Mouse (Mus musculus) right cerebral cortex, adult 2 months (tissue): Measurements from ENCODE around the gene Wnt11.

Experiments
- DNase-seq, 2 experiments: peaks; one replicate each; pipeline ENCODE4 v3.0.0; 2021 to 2022; ENCODE audit warnings: low spot score in 2 of 2

Wnt11 gene

GRCm38 (mm10) chr7:98834711-98835321, at the start of gene Wnt11:
Gene Wnt11, plus strand, starts transcription at chr7:98835112.
- DNase-seq = peak in 1 of 2 experiments; percentile 11

DNA sequence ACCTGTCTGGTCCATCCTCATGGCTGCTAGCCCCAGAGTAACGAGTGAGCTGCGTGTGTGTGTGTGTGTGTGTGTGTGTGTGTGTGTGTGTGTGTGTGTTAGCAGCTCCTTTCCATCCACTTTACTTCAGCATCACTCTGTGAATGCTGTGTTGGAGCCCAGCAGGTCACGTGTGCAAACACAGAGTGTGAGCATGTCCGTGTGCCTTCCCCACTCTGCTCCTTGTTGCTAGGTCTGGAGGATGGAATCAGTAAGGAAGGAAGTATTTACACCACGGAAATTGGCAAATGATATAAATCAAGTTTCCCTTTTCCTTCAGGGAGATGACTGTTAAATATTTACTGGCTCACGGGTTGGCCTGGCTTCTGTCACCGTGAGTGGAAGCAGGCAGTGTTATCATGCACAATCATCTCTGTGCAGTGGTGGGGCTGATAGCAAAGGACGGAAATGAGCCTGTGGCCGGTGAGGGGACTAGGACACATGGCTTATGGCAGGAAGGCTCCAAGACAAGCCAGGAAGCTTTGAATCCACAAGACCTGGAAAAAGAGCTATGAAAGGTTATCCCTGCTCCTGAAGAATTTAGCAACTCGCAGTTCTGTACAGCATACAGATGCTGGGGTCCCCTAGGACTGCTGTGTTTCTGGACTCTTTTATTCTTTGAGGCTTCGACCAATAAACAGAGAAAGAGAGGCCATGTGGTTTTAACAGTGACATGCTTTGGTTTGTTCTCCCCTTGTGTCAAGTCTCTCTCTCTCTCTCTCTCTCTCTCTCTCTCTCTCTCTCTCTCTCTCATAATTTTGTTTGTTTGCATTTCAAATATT, 47.9 kb upstream of the Wnt11 start:
- DNase-seq = no peak

DNA sequence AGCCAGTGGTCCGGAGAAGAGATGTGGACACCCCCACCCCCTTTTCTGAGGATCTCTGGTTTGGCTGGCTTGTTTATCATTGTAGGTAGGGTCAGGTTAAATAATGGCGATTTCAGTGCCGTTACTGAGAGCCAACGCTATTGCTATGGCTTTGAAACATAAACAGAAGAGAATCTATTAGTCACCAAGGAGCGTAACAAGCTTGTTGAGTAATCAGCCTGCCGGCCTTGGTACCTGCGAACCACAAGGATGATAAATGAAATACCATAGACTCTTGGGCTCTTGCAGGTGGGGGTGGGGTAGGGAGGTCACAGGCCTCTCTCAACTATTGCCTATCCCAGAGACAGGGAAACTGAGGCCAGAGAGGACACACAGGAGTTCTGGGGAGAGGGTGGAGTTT, 46.2 kb upstream of the Wnt11 start:
- no peak for DNase-seq

GRCm38 (mm10) chr7:98789121-98789520, 45.8 kb upstream of the Wnt11 start:
- no peak for DNase-seq

GRCm38 (mm10) chr7:98791864-98792263, 43.0 kb upstream of the Wnt11 start:
- DNase-seq = no peak

DNA sequence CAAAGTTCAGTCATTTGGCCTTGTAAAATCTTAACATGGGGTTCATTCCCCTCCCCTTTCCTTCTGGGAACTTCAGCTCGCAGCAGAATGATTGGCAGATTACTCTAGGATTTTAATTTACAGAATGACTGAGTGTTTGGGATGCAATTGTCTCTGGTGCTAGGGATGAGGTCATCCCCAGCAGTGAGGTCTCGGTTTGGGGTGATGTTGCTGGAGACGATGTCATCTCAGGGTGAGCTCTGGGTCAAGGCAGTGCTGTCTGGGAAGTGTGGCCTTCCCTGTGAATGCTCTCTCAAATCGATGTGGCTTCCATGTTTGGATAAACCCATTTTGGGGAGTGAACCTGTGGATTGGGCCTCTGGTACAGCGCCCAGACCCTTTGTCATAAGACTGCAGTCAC, 41.1 kb upstream of the Wnt11 start:
- no peak for DNase-seq

- no peak for DNase-seq
Observed at GRCm38 (mm10) chr7:98794444-98794843, 40.5 kb upstream of the Wnt11 start.

DNA sequence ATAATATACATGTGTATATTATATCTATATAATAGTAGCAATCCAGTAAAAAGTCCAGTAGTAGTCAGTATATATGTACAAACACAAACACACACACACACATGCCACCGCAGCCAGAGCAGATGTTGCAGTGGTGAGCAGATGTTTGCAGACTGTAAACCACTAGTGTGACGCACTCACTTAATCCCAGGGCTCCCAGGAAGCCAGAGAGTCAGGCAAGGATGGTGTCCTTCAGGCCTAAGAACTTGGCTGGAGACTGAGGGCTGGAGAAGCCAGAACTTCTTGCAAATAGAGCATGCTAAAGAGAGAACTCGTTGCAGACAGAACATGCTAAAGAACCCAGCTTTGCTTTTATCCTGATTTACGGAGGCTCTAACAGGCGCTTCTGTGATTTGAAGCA, 39.3 kb upstream of the Wnt11 start:
- DNase-seq = no peak

GRCm38 (mm10) chr7:98797347-98798133, 37.4 kb upstream of the Wnt11 start:
- DNase-seq = no peak

- DNase-seq = no peak
Observed at GRCm38 (mm10) chr7:98798134-98798417, 36.8 kb upstream of the Wnt11 start.

DNA sequence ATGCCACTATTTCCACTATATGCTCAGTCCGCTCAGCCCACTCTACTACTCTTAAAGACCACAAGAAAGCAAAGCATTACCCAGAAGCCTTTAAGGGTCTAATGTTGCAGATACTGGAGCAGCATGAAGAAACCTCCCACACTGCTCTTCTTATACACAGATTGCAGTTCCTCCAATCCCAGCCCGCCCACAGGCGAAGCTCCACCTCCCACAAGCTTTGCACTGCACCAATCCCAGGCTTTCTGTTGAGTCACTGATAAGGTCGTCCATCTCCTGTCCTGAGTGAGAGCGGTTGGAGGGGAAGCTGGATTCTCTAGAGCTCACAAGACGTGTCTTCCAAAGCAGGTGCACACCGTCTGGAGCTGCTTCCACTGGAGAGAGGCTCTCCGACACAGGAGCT, 34.5 kb upstream of the Wnt11 start:
- DNase-seq = peak; percentile 11 to 33

GRCm38 (mm10) chr7:98801086-98801485, 33.8 kb upstream of the Wnt11 start:
- no peak for DNase-seq

DNA sequence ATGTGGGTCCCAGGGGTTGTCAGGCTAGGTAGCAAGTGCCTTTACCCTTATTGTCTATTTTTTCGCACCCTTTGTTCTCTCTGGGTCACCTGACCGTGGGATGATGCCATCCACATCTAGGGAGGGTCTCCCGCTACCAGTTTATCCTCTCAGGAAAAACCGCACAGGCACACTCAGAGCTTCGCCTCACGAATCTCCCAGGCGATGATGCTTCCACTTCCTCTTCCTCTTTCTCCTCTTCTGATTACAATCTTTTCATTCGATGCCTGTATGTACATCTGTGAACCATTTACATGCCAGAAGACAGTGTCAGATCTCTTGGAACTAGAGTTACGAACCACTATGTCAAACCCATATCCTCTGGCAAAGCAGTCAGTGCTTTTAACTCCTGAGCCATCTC, 31.7 kb upstream of the Wnt11 start:
- no peak for DNase-seq

- DNase-seq = no peak
Observed at GRCm38 (mm10) chr7:98804841-98805772, 29.8 kb upstream of the Wnt11 start.

DNA sequence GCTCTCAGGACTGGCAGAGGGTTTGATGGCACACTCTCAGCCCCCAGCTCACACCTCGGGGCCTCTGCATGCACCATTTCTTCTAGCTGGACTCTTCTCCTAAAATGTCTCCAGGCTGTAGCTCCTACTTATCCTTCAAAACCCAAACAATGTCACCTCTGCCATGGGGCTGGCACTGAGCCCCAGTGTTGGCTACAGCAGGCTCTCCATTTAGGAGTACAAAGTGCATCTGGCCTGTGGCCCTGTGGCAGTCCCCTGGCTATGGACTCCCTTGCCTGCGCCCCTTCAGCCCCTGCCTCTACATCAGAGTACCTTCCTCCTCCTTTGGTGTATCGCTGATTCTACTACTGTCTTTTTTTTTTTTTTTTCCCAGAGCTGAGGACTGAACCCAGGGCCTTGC, 28.0 kb upstream of the Wnt11 start:
- DNase-seq = no peak

DNA sequence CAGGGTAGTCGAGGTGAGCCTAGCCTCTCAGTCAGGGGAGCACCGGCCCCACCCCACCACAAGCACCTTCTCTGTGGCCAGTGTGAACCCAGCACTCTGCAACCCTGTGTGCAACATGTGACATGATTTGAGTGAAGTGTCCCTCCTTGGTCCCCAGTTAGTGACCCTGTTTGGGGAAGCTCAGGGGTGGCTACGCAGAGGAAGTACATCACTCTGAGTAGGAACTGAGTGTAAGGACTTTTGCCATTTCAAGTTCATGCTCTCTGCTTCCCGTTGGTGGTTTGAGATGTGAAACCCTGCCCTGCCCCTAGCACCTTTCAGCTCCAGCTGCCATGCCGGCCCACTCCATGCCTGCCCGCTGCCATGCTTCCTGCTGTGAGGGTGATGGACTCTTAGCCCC, 25.5 kb upstream of the Wnt11 start:
- no peak for DNase-seq

- DNase-seq = no peak
Observed at GRCm38 (mm10) chr7:98810619-98811018, 24.3 kb upstream of the Wnt11 start.

GRCm38 (mm10) chr7:98820501-98820900, 14.4 kb upstream of the Wnt11 start:
- DNase-seq = no peak

- no peak for DNase-seq
Observed at GRCm38 (mm10) chr7:98822881-98823280, 12.0 kb upstream of the Wnt11 start.

DNA sequence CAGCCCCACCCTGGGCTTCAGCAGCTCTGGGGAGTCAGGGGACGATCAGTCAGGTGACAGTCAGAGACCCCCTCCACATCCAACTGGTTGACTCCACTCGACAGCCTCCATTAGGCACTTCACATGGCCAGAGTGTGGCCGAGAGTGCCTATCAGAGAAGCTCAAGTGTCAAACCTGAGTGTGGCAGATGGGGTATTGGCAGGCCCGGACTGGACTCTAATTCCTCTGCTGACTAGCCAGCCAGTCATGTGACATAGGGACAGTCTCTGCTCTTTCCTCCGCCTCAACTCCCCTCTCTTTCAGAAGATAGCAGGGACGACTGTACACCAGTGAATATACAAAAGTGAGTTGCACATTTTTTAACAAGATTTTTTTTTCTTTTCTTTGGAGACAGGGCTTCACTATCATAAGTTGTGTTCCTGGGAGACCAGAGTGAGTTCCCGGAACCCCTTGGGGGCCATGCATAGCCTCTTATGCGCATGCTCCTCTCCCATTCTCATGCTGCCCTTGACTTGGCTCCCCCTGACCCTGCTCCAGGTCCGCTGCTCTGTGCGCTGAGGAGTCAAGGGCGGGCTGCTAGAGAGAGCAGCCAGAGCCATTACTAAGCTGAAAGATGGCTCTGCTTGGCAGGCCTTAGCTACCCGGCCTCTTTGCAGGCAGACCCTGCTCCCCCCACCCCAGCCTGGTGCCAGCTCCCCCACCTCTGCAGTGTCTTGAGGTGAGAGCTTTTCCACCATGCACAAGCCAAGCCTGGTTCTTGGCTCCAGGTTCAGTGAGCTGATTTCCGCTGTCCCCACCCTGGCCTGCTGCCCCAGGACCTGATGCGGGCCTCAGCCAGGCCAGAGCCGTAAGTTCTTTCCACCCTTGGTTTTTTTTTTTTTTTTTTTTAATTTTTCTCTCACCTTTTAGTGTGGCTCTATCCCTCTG, 10.8 kb upstream of the Wnt11 start:
- DNase-seq = no peak

DNA sequence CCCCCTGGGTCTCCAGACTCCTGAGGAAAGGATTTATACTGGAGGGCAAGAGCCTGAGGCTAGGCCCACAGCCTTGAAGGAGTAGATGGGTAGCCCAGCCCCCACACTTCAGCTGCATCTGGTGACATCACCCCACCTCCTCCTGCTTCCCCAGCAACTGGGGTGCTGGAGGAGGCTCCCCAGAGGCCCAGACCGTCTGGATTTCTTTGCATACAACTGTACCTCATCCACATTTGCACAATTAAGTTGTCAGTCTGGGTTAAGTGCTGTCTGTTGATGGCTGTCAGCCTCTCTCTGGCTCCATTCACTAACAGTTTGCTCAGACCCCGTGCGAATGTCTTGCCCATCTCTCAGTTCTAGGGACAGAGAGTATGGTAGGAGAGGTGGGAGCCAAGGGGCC, 6.9 kb upstream of the Wnt11 start:
- DNase-seq = no peak
